Mouse (Mus musculus): Measurements from ENCODE around the gene Tmtc2.

The Tmtc2 gene

GRCm38 (mm10) chr10:105288472-105288871 lies 285.8 kb downstream of the Tmtc2 start:
- DNase-seq (ENCODE audit: low spot score in 2 of 2) = no peak

GRCm38 (mm10) chr10:105287575-105287974 lies 286.7 kb downstream of the Tmtc2 start:
- no peak for DNase-seq (ENCODE audit: low spot score in 2 of 2)

- no peak for DNase-seq (ENCODE audit: low spot score in 2 of 2)
These were observed 287.2 kb downstream of the Tmtc2 start for GRCm38 (mm10) chr10:105287064-105287463.

DNA sequence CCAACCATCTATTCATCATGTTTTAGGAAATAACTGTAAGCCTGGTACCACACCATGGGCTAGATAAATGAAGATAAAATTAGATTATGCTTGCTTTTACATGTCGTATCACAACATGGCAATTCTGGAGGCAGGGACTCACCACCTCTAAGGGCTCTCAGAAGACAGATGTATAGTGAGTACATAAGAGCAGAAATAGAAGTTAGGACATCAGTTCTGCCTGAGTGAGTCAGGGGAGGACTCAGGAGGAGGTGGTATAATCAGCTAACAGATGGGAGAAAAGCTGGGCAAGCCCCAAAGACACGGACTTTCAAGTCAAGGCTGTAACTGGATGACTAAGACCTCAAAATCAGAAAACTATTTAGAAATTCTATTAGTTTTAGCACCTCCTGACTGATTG lies 288.0 kb downstream of the Tmtc2 start:
- no peak for DNase-seq (ENCODE audit: low spot score in 2 of 2)

DNA sequence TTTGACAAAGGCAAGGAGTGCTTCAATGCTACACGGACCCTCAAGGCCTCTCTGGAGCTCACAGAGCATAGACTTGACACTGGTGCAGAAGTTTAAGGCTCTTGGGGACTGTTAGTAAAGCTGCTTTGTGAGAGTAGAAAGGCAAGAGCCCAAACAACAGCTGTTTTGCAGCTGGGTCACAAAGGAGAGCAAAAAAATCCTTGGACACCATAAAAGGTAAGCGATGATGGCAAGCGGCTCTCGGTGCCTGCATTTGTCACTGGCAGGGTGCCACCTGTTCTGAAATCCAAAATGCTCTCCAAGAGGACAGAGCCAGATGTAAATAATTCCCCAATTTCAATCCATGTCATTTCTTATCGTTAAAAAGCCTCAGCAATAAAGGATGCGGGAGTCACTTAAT lies 290.1 kb downstream of the Tmtc2 start:
- DNase-seq (ENCODE audit: low spot score in 2 of 2) = peak; percentile 28

DNA sequence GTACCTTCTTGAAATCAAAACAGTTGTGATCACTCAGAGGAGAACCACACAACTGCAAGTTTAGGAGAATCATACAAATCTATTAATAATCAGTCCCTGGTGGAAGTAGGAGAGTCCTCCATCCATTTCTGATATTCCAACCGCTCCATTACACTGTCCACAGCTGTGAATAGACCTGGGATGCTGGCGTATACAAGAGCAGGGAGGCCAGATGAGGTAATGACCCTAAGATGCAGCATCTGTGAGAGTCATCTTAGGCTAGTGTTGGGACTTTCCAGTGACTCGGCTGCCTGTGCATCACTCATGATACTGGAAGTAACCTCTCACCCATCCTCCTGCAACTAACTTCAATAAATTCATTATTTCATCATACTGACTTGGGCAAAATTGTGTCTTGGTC lies 293.3 kb downstream of the Tmtc2 start:
- no peak for DNase-seq (ENCODE audit: low spot score in 2 of 2)

GRCm38 (mm10) chr10:105260053-105260452 lies 314.2 kb downstream of the Tmtc2 start:
- no peak for DNase-seq (ENCODE audit: low spot score in 2 of 2)

DNA sequence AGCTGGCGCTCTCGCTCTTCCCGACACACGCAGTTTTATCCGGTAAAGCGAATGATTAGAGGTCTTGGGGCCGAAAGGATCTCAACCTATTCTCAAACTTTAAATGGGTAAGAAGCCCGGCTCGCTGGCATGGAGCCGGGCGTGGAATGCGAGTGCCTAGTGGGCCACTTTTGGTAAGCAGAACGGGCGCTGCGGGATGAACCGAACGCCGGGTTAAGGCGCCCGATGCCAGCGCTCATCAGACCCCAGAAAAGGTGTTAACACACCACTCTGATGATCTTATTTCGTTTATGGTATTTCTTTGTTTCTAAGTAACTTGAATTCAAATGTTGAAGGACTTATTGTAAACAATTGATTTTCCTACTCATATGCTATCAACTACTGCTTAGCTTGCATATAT lies 336.0 kb downstream of the Tmtc2 start:
- DNase-seq (ENCODE audit: low spot score in 2 of 2) = peak in 1 of 2 experiments; percentile 0

GRCm38 (mm10) chr10:105232864-105233263 lies 341.4 kb downstream of the Tmtc2 start:
- DNase-seq (ENCODE audit: low spot score in 2 of 2) = no peak

GRCm38 (mm10) chr10:105230416-105230815 lies 343.8 kb downstream of the Tmtc2 start:
- no peak for DNase-seq (ENCODE audit: low spot score in 2 of 2)

- DNase-seq (ENCODE audit: low spot score in 2 of 2) = no peak
These were observed 345.6 kb downstream of the Tmtc2 start for GRCm38 (mm10) chr10:105228623-105229022.

- DNase-seq (ENCODE audit: low spot score in 2 of 2) = no peak
These were observed 346.6 kb downstream of the Tmtc2 start for GRCm38 (mm10) chr10:105227631-105228030.

GRCm38 (mm10) chr10:105225714-105226113 lies 348.5 kb downstream of the Tmtc2 start:
- DNase-seq (ENCODE audit: low spot score in 2 of 2) = no peak

DNA sequence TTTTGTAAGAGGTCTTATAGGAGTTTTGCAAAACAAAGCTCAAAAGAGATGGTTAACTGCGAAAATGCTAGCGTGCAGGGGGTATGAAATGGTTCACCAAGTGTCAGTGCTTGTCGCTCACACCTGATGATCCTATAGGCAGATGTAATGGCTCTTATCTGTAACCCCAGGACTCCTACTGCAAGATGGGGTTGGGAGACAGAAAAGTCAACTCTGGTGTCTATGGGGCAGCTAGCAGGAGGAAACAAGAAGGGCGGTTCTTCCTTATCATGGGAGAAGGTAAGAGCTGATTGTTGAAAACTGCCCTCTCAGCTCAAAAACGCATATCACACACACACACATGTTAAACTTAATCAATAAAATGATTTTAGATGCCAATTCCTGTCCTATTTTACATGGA lies 351.3 kb downstream of the Tmtc2 start:
- DNase-seq (ENCODE audit: low spot score in 2 of 2) = no peak

GRCm38 (mm10) chr10:105201491-105201890 lies 372.8 kb downstream of the Tmtc2 start:
- DNase-seq (ENCODE audit: low spot score in 2 of 2) = no peak

DNA sequence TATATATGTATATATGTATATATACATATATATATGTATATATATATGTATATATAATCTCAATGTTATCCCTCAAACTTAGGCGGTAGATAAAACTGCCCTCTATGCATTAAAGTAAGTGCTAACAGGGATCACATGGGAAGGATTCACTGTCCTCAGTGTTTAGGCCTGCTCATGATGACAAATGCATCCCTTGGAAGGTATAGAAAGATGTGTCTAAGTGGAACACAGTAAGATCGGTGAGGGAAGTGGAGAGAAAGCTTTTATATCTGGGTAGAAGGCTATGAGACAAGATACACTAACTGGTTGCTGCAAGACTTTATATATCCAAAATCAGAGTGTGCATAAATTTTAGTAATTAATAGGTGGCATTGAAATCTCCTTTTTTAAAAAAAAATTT lies 373.6 kb downstream of the Tmtc2 start:
- DNase-seq (ENCODE audit: low spot score in 2 of 2) = no peak

DNA sequence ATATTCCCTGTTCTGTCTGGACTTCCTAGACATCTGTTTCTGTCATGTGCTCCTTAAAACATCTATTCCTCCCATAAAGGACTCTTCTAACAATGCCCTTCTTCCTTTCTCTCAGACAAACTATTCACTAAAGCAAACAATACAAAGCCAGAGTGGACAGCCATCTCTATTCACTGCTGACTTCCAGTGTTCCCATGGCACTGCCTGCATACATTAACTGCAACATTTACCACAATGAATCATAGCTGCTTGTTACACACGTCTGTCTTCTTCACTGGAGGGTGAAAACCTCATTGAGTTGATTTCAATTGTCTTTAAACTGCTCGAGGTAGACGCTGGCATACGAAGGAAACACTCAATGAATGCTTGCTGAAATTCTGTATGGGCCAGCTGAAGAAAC lies 374.2 kb downstream of the Tmtc2 start:
- no peak for DNase-seq (ENCODE audit: low spot score in 2 of 2)

DNA sequence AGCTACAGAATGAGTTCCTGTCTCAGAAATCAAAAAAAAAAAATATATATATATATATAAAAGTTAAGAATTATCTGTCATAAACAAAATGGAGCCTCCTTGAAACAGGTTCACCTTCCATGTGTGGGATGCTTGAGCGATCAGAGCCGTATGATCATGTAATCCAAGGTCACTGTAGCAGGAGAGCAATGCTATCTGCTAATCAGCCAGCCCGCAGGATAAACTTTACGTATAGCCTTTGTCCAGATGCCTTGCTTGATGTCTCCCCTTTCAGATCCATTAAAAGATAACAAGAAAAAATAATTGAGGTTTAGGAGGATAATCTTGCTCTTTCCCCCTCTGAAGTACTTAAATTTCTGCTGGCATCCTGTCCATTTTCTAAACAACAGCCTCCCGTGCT lies 374.7 kb downstream of the Tmtc2 start:
- DNase-seq (ENCODE audit: low spot score in 2 of 2) = no peak

DNA sequence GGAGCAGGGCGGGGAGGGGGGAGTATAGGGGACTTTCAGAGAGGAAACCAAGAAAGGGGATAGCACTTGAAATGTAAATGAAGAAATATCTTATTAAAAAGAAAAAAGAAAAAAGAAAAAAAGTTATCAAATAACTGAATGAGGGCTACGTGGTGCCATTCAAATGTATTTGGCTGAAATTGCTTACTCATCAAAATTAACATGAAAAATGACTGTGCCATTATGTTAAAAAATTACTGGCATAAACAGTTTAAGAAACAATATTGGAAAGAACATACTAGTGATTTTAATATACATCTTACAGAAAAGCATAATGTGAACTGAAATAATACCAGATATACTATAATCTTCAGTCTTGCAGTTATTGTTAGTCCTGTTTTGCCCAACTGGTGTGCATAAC lies 378.9 kb downstream of the Tmtc2 start:
- no peak for DNase-seq (ENCODE audit: low spot score in 2 of 2)

DNA sequence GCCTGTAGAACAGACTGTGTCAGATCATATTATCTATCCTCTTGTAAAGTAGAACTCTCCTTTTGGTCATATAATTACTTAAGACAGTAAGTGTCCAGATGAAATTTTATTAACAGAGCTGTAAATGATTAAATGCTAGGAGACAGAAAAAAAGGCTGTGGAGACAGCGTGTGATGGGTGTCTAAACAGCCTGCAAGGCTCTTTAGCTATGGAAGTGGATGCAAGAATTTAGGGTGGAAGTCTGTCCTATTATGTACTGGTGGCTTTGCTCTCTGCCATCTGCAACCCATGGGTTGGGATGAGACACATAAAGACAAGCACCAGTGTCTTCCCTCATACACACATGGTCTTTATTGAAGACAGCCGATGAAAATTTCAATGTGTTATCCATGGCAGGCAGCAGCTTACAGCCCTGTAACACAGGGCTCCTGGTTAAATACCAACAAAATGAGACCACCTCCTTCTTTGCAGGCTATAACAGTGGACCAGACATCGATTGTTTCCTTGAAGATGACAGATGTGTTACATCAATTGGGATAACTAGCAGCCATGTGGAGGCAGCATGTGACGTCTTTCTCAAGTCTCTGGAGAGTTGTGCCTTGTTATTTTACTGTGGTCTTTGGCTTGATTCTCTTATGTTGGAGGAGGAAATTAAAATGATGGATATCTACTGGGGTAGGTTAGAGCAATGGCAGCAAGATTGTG lies 380.3 kb downstream of the Tmtc2 start:
- DNase-seq (ENCODE audit: low spot score in 2 of 2) = no peak

- no peak for DNase-seq (ENCODE audit: low spot score in 2 of 2)
These were observed 382.2 kb downstream of the Tmtc2 start for GRCm38 (mm10) chr10:105192071-105192470.

DNA sequence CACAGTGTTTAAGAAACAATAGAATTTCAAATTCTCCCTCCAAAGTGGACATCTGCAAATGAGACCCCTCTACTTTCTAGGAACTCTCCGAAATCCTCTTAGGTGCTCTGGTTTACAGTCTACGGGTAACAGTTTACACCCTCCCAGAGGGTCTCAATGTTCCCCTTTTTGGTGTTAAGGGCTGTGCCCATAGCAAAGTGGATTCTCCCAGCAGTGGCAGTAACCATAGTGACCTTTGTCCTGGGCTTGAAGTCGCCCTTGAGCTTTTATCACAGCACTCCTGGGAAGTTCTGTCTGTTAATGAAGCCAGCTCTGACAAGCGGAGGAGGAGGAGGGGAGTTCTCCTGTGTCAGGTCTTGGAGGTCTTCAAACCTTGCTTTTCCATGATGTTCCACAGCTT lies 384.5 kb downstream of the Tmtc2 start:
- DNase-seq (ENCODE audit: low spot score in 2 of 2) = no peak

DNA sequence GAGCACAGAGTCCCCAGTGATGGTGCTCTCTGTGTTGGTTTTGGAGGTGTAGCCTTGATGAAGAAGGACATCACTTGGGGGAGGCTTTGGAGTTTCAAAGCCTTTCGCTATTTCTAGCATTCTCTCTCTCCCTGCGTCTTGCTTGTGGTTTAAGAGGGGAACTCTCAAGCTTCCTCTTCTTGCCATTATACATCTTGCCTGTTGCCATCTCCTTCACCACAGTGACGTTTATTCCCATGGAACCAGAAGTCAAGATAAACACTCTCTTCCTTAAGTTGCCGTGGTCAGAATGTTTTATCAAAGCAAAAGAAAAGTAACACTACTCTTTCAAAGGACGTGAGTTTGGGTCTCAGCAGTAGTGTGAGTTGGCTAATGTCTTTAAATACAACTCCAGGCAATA lies 387.6 kb downstream of the Tmtc2 start:
- no peak for DNase-seq (ENCODE audit: low spot score in 2 of 2)

DNA sequence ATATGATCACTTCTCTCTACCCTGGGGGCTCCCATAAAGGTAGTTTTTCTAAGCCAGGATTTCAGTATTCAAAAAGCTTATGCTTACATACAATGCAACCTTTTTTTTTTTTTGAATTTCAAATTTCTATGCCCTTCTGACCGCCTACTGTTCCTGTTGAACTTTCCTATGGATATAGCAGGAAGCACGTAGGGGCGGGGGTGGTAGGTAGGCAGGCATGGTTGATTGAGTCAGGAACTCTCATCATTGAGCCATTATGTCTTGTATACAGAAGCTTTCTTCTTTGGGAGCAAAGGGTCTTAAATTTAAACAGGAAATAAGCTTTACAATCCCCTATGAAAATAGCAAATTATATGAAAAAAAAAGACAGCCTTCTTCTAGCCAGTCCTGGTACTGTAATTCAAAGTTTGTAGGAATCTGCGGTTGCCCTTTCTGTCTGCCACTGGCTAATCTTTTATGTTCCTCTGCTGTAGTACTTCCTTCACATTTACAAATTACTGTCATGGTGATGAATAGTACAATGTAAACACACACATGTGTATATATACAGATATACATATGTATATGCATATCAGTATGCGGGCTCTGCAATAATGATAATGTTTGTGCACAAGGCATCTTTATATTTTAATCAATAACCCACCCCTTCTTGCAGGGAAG lies 405.7 kb downstream of the Tmtc2 start:
- DNase-seq (ENCODE audit: low spot score in 2 of 2) = no peak
